Mouse (Mus musculus): ENCODE data around the gene Iqcd.
A peak's percentile ranks its signal among the peaks of the same experiment; 100 is the strongest.

Gene Iqcd

DNA sequence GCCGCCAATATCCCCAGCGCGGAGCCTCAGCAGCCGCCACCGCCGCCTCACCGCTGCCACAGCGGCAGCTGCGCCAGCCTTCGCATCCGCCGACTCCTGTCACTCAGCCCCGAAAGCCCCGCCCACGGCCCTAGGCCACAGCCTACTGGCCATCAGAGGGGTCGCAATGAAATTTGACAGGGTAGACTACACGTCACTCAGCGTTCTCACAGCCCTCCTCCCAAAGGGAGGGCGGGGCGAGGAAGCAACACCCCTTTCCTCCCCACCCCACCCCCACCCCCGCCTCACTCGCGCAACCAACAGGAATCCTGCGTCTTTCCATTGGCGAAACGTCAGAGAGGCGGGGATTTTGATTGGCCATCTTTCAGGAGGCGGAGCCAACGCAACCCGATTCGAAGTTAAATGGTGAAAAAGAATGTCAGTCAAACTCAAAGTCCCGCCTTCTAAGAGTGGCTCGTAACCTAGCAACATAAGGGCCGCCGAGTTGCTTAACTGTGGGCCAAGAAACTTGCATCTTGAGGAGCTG is at the start of gene Iqcd, which contains the start of gene Tpcn1:
Iqcd (plus strand) TSS at position 448 of the 526 bp plus-strand sequence.
Tpcn1 (minus strand) TSS at position 105 of the 526 bp plus-strand sequence.
- peak; percentile 98 for DNase-seq (ENCODE audit: low spot score in 2 of 2)

DNA sequence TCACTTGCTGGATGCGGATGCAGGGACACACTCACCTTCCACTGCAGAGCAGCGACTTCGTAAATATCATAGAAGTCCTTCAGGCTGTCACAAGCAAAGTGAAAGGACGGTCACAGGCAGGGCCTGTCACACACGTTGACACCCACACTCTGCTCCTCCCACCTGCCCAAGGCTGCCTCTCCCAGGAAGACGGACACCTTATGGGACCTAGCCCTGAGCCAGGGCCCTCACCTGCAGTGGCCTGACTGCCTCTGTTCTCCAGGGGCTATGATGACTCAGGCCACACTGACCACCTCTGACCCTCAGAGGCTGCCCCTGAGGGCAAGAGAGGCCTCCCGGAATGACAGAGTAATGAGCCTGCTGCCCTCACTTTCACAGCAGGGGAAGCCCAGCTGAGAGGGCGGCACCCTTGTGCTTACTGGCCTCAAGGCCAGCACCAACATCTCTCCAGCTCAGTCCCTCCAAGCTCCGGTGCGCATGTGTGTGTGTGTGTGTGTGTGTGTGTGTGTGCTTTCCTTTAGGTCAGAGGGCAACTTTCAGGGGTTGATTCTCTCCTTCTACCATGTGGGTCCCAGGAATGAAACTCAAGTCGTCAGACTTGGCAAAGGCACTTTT is 40.5 kb upstream of the Iqcd start:
- no peak for DNase-seq (ENCODE audit: low spot score in 2 of 2)

DNA sequence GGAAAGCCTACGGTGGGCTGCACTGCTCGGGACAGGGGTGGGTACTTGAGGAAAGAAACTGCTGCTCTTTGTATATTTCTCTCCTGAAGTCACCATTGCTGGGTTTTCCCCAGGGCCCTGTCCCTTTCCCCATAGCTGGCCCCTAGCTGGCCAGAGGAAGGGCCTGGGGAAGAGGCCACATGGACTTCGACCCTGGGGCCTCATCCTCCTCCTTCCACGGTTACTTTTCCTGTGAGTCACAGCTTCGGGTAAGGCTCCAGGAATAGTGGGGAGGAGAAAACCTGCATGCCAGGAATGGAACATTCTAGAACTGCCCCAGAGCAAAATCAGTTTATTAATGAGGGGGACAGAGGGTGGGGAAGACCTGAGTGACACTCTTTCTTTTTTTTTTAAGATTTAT is 38.7 kb upstream of the Iqcd start:
- DNase-seq (ENCODE audit: low spot score in 2 of 2): no peak

- DNase-seq (ENCODE audit: low spot score in 2 of 2): no peak
These were observed 38.1 kb upstream of the Iqcd start for GRCm38 (mm10) chr5:120550673-120551072.

- no peak for DNase-seq (ENCODE audit: low spot score in 2 of 2)
These were observed 32.9 kb upstream of the Iqcd start for GRCm38 (mm10) chr5:120555871-120556270.

GRCm38 (mm10) chr5:120558041-120558440 is 30.8 kb upstream of the Iqcd start:
- no peak for DNase-seq (ENCODE audit: low spot score in 2 of 2)

DNA sequence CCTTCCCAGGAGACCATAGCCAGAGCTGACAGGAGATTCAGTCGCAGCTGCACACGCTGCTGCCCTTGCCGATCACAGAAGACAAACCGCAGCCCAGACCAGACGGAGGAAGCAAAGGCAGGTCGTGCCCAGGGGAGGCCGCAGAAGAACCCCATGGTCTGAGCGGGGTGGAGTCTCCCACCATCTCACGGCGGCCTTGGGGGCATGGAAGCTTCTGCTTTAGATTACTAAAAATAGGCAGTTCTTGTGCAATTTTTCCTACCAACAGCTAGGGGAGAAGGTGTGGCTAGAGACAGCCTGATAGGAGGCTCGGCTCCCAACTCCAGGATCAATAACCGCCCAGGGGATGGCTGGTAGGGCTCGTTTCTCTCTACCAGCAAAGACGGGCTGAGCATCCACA is 30.1 kb upstream of the Iqcd start:
- no peak for DNase-seq (ENCODE audit: low spot score in 2 of 2)

DNA sequence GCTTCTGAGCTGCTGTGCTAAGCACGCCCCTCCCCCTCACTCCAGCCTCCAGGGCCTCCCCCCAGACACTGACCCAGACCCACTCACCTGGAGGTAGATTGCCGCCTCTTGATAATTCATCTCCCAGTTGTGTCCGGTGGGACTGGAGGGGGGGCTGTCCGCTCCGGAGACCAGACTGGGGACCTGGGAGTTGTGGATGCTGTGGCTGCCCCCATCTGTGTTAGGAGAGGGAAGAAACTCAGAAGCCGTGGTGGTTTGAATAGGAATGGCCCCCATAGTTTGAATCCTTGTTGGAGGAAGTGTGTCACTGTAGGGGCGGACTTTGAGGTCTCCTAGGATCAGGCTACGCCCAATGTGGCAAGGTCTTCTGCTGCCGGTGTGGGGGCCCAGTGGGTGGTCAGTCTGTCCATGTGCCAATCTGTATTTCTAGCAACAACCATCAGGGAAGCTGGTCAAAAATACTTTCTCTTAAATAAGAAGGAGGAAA is 28.6 kb upstream of the Iqcd start:
- DNase-seq (ENCODE audit: low spot score in 2 of 2): no peak

GRCm38 (mm10) chr5:120560616-120561311 is 28.1 kb upstream of the Iqcd start:
- DNase-seq (ENCODE audit: low spot score in 2 of 2): no peak

- DNase-seq (ENCODE audit: low spot score in 2 of 2): no peak
These were observed 25.6 kb upstream of the Iqcd start for GRCm38 (mm10) chr5:120562956-120563913.

DNA sequence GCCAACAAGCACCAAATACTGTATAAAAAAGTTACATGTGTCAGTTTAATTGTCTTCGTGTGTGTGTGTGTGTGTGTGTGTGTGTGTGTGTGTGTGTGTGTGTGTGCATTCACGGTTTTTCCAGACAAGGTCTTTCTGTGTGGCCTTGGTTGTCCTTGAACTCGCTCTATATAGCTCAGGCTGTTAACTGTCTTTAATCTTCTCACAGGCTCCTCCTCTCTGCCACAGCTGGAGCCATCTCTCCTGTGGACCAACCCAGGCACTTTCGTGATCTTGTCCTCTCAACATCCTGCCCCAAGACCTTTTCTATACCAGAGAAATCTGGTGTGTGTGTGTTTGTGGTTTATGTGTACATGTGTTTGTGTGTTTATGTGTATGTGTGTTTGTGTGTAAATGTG is 24.9 kb upstream of the Iqcd start:
- no peak for DNase-seq (ENCODE audit: low spot score in 2 of 2)

- no peak for DNase-seq (ENCODE audit: low spot score in 2 of 2)
These were observed 23.5 kb upstream of the Iqcd start for GRCm38 (mm10) chr5:120565171-120565905.

DNA sequence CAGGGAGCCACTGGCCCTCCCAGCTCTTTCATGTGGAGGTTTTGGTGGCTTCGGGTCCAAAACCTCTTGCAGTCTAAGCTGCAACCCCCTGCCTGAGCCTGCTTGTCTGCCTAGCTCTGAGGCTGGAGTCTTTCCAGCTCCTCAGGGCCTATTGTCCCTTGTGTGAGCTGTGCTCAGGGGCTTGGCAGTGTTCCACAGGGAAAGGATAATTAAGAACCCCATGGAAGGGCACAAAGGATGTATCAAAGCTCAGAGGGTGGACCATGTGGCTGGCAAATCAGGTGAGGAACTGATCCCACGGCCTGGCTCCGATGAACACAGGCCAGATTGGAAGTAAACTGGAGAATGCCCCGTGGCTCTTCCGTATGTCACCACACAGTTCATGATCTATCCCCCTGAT is 22.7 kb upstream of the Iqcd start:
- peak in 1 of 2 experiments; percentile 58 for DNase-seq (ENCODE audit: low spot score in 2 of 2)

GRCm38 (mm10) chr5:120566681-120567252 is 22.0 kb upstream of the Iqcd start:
- DNase-seq (ENCODE audit: low spot score in 2 of 2): no peak

DNA sequence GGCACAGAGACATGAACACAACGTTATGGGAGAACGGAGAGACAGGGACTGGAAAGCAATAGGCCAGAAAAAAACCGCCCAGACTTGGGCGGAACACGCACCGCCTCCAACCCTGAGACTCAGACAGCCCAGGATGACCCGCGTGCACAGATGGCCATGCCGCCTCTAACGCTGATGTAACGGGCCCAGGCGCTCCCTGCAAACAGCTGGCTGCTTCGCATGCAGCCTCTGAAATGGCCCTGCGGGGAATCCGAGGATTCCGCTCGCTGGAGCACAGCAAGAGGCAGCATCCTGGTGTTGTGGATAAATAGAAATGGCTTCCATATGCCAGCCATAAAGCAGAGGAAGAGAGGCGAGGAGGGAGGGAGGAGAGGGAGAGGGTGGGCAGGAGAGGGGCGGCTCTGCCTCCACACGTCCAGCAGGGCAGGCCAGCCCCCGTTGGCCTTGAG is 21.5 kb upstream of the Iqcd start:
- no peak for DNase-seq (ENCODE audit: low spot score in 2 of 2)

DNA sequence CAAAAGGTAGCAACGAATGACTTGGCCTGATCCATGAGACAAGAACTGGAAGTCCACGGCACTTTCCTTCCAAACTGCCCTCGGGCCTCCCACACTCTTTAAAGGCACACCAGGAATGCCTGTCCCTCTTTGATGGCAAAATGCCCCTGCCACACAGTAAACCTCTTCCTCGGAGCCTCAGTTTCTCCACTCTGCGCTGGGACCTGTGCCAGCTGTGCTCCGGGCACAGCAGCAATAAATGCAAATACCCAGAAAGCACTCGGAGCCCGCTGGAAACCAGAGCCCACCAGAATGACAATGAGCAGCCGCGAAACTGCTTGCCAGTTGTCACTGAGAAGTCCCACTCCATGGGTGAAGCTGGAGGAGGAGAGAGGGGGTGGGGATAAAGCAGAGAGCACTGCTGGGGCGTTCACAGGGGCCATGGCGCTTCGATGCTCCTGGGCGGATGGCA is 21.0 kb upstream of the Iqcd start:
- DNase-seq (ENCODE audit: low spot score in 2 of 2): no peak

DNA sequence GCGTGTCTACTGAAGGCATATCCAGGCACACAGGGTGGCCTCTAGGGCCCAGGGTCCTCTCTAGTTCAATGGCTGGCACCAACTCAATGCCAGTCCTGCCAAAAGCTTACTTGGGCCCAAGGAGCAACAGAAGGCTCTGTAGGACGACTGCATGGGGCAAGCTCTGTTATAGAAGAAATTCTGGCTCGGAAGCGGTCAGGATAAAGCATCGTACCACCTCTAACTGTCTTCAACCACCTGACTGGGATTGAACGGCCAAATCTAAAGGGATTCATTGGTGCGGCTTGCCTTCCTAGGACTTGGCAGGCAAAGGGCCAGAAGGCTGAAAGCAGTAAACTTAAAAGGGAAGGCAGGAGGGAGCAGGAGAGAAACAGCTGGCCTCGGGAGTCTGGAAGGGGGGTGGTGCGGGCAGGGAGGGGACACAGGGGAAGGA is 20.5 kb upstream of the Iqcd start:
- no peak for DNase-seq (ENCODE audit: low spot score in 2 of 2)

DNA sequence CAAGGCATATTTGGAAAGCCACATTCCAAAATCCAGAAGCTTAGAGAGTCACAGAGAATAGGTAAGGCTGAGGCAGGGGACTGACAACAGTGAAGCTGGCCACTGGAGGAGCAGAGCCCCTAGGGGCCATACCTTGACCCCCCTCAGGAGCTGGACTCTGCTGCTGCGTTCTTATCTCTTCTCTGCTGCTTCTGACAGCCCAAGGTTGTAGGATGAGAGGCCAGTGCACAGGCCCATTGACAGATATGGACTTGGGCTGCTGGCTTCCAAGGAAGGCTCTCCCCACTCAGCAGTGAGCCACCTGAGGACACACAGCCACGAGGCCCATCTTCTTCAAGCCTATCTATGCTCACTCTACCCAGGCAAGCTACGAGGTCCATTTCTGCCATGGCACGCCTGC is 19.9 kb upstream of the Iqcd start:
- DNase-seq (ENCODE audit: low spot score in 2 of 2): no peak

- no peak for DNase-seq (ENCODE audit: low spot score in 2 of 2)
These were observed 19.0 kb upstream of the Iqcd start for GRCm38 (mm10) chr5:120569791-120570190.

DNA sequence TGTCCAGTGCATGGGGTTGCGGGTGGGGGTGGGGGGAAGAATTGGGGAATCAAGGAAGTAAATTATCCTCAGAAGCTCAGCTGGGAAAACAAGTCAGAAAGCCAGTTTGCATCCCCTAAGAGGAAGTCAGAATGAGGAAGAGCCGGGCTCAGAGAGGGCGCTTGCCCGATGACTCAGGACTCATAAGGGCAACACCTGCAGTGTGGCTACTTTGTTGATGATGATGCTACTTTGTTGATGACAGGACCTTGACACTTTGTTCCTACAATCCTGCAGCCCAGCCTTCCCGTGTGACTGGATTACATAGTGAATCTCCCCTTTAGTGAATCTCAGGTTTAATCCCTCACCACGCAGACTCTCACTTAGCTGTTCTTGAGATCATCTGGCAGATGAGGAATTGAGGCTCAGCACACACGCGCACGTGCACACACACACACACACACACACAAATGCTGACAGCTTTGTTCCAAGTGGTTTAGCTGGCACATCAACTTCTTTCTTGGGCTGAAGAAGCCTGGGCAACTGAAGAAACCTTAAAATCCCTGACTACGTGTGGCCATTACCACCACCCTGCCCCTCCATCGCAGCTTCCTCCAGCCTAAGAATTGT is 18.4 kb upstream of the Iqcd start:
- DNase-seq (ENCODE audit: low spot score in 2 of 2): no peak

Data from frontal cortex, postnatal 14 days (tissue).